22 mouse cellular contexts compared by ENCODE assay signal in the genomic region with DNA sequence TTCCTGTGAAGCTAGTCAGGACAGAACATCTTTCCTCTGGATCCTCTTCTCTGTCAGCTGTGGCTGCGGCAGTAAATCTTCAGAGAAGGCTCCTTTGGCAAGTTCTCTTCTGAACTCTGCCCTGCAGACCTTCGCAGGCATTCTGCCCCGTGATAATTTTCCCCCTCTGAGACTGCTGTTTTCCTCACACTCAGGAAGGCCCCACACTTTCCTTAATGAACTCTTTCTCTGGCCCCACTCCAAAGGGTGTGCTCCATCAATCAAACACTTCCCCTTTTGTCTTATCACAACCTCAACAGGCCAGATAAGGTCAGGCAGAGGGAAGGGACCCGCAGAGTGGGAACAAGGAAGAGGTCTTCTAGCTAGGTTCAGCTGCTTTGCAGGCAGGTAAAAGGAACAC.
DNase-seq lines count a peak whose midpoint lies in the region; ATAC-seq and TF ChIP-seq lines count a peak whose summit lies in the region.
"Had no signal": no experiment of that assay in that cellular context is flagged by ENCODE, and none has a peak within 500 bp of the region (broad histone marks: within the 10 kb centered on the region; RNA-seq: fewer than 3 reads in every experiment).

No protein-coding gene starts in this region.

- H3K4me1 ChIP-seq in kidney, adult 2 months (ENCODE audit: control insufficient read depth, insufficient read depth, low read length) = no peaks in the 10 kb centered on the region
- H3K4me1 ChIP-seq in kidney, embryonic 14.5 days (ENCODE audit: control insufficient read depth, insufficient read depth, low read length) = no peaks in the 10 kb centered on the region
- no peaks in the 10 kb centered on the region for H3K4me1 ChIP-seq in stomach, embryonic 15.5 days
- H3K4me1 ChIP-seq: embryonic facial prominence, embryonic 10.5 days; forebrain, embryonic 12.5 days; heart, embryonic 15.5 days; hindbrain, embryonic 12.5 days; limb, embryonic 12.5 days; liver, embryonic 12.5 days had no signal

- H3K36me3 ChIP-seq in kidney, adult 2 months (ENCODE audit: control insufficient read depth, insufficient read depth, low read length) = no peaks in the 10 kb centered on the region
- no peaks in the 10 kb centered on the region for H3K36me3 ChIP-seq in kidney, embryonic 14.5 days (ENCODE audit: control insufficient read depth, insufficient read depth, low read length)
- H3K36me3 ChIP-seq in stomach, embryonic 15.5 days = no peaks in the 10 kb centered on the region
- H3K36me3 ChIP-seq: embryonic facial prominence, embryonic 10.5 days; forebrain, embryonic 12.5 days; heart, embryonic 15.5 days; hindbrain, embryonic 12.5 days; limb, embryonic 12.5 days; liver, embryonic 12.5 days had no signal

- 47% methylated on average over 4 of the region's 4 CpGs for WGBS in kidney, adult 2 months
- WGBS in kidney, embryonic 14.5 days = 60% methylated on average over 4 of the region's 4 CpGs
- 18% methylated on average over 4 of the region's 4 CpGs for WGBS in stomach, embryonic 15.5 days

- no peak for TF ChIP-seq POLR2A in kidney, adult 2 months (IDR thresholded peaks at IDR 0.05; ENCODE audit: low read depth, low read length)

- no peak overlapping the region for H3K9ac ChIP-seq in kidney, embryonic 14.5 days (ENCODE audit: low read depth, low read length)
- H3K9ac ChIP-seq in stomach, embryonic 15.5 days = no peak overlapping the region
- H3K9ac ChIP-seq: forebrain, embryonic 12.5 days; heart, embryonic 15.5 days; hindbrain, embryonic 12.5 days; limb, embryonic 12.5 days; liver, embryonic 12.5 days had no signal

- intact Hi-C loops in heart, postnatal 10 days (cut with DNase I) = no loop called here

- H3K4me2 ChIP-seq in kidney, embryonic 14.5 days (replicated peaks; ENCODE audit: low read depth, low read length) = no peak overlapping the region
- no peak overlapping the region for H3K4me2 ChIP-seq in stomach, embryonic 15.5 days
- H3K4me2 ChIP-seq: forebrain, embryonic 12.5 days; heart, embryonic 15.5 days; hindbrain, embryonic 12.5 days; limb, embryonic 12.5 days; liver, embryonic 12.5 days; midbrain, embryonic 11.5 days had no signal

- no peaks in the 10 kb centered on the region for H3K9me3 ChIP-seq in kidney, embryonic 14.5 days (ENCODE audit: control insufficient read depth, low read length)
- H3K9me3 ChIP-seq in stomach, embryonic 15.5 days = no peaks in the 10 kb centered on the region
- H3K9me3 ChIP-seq: heart, embryonic 15.5 days; hindbrain, embryonic 12.5 days; liver, embryonic 12.5 days had no signal

- no peaks in the 10 kb centered on the region for H3K27me3 ChIP-seq in kidney, adult 2 months (replicated peaks; ENCODE audit: control insufficient read depth, insufficient read depth, low read length)
- no peaks in the 10 kb centered on the region for H3K27me3 ChIP-seq in kidney, embryonic 14.5 days (ENCODE audit: control insufficient read depth, insufficient read depth, low read length)
- no peaks in the 10 kb centered on the region for H3K27me3 ChIP-seq in stomach, embryonic 15.5 days (replicated peaks)
- H3K27me3 ChIP-seq: forebrain, embryonic 12.5 days; heart, embryonic 15.5 days; hindbrain, embryonic 12.5 days; limb, embryonic 12.5 days; liver, embryonic 12.5 days had no signal

- H3K4me3 ChIP-seq in kidney, adult 2 months (ENCODE audit: insufficient read depth, low read depth, low read length) = no peak overlapping the region
- no peak overlapping the region for H3K4me3 ChIP-seq in kidney, embryonic 14.5 days (ENCODE audit: low read length)
- no peak overlapping the region for H3K4me3 ChIP-seq in stomach, embryonic 15.5 days (replicated peaks)
- H3K4me3 ChIP-seq: embryonic facial prominence, embryonic 10.5 days; forebrain, embryonic 12.5 days; heart, embryonic 15.5 days; hindbrain, embryonic 12.5 days; limb, embryonic 12.5 days; liver, embryonic 12.5 days had no signal

- no peak for TF ChIP-seq CTCF in kidney, adult 2 months (conservative IDR thresholded peaks at IDR 0.05; ENCODE audit: insufficient read depth, insufficient read length, low read depth, low read length)

- DNase-seq in kidney, adult 2 months = peak; percentile 36
- DNase-seq in adrenal gland, postnatal 25 days = peak; percentile 5
- peak; percentile 24 for DNase-seq in kidney, postnatal 10 days
- DNase-seq in cerebellum, postnatal 10 days = no peak
- DNase-seq in layer of hippocampus, adult 18-20 months (ENCODE audit: low spot score in 2 of 2) = no peak
- no peak for DNase-seq in heart, postnatal 10 days
- DNase-seq: cerebellum, adult 2 months; gastrocnemius, postnatal 10 days; heart, adult 18-20 months; lung, adult 2 months; lung, postnatal 4 days; retina, postnatal 1 day; thymus, postnatal 25 days had no signal

- H3K27ac ChIP-seq in kidney, adult 2 months (ENCODE audit: insufficient read depth, low read depth, low read length) = no peak overlapping the region
- H3K27ac ChIP-seq in kidney, embryonic 14.5 days (ENCODE audit: low read depth, low read length) = no peak overlapping the region
- H3K27ac ChIP-seq in stomach, embryonic 15.5 days = no peak overlapping the region
- H3K27ac ChIP-seq: embryonic facial prominence, embryonic 10.5 days; forebrain, embryonic 12.5 days; heart, embryonic 15.5 days; hindbrain, embryonic 12.5 days; limb, embryonic 12.5 days; liver, embryonic 12.5 days had no signal

- ATAC-seq in kidney, embryonic 14.5 days (ENCODE audit: low FRiP score, low TSS enrichment) = no peak
- ATAC-seq in stomach, embryonic 15.5 days (ENCODE audit: insufficient read depth, low FRiP score, low read depth) = peak; percentile 75
- ATAC-seq: liver, embryonic 12.5 days had no signal

Comparison
In these comparisons a context has a peak if more than half of its experiments do, and no peak if none do; other contexts are left out.
1. DNase-seq: peak in kidney, adult 2 months (single experiment), adrenal gland, postnatal 25 days (single experiment) and kidney, postnatal 10 days (single experiment); none in cerebellum, postnatal 10 days (0 of 2), layer of hippocampus, adult 18-20 months (0 of 2) and heart, postnatal 10 days (0 of 2).